Mouse (Mus musculus): ENCODE data around the gene Rtraf.
"Not testable (repeated sequence)": the region's sequence is repeated elsewhere in the genome, so short reads cannot be mapped to it uniquely, and the experiment has no call there.

Rtraf gene

DNA sequence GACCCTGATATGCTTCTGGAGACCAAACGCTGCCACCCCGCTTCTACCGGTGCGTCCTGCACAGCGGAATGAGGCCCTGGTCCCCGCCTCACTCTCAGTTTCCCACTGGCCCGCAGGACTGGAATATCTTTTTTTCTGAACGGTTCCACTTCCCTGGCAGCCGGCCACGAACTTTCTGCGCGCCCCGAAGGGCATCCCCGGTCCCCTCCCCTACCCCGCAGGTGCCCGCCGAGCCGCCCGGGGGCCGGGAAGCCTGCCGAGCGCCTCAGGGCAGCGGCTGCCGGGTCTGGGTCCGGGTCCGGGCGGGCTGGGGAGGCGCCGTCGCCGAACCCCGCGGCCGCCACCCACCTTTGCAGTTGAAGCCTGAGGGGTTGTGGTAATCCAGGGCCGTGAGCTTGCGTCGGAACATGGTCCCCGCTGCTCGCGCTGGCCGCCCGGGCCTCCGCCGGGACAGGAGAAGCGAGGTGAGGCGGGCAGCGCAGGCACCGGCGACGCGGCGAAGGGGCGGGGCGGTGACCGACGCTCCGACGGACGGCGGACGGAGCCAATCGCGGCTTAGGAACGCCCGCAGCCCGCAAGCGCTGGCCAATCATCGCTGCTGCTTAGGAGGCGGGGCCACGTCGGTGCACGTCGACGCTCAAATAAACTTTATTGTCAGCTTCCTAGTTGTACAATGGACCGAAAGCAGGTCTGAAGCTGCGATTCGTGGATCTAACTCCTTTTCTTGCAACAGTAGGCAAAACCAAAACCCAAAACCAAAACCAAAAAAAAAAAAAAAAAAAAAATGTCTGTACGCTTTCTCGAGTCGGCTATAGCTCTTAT lies at the start of gene Rtraf:
Gene Rtraf (minus strand): TSS at position 504 of the 822 bp plus-strand sequence.
- peak; percentile 84 for DNase-seq (ENCODE audit: low spot score)

GRCm38 (mm10) chr14:19867286-19867935 lies 43.8 kb upstream of the Rtraf start:
- DNase-seq (ENCODE audit: low spot score), result peak; percentile 2

- DNase-seq (ENCODE audit: low spot score), result not testable (repeated sequence)
Measured at GRCm38 (mm10) chr14:19865121-19865520, 41.5 kb upstream of the Rtraf start.

DNA sequence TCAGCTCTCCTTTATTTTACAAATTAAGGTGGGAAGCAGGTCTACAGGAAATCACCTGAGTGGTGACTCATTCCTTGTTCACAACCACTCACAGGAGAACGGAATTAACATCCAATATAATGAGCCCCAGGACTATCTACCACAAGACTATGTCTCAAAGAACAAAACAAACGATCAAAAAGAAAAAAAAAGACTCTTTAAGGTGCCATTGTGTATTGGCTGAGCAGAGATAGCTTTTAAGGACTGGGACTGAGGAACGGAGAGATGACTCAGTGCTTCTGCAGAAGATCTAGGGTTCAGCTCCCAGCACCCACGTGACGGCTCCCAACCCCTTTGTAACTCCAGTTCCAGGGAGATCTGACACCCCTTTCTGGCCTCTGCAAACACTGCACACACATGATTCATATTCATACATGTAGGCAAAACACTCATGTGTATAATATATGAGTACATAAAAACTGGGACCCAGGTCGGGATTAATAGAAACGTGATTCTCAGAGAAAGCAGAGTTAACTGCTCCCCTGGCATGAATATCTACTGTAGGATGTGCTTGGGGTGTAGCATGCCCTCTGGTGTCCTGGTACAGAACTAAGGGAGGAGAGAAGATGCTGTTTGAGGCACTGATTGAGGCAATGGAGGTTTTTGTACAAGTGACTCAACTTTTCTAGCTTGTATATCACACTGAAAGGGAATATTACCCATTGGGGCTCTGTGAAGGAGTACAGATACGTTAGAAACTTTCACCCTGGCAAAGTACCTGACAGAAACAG lies 37.9 kb upstream of the Rtraf start:
- no peak for DNase-seq (ENCODE audit: low spot score)

GRCm38 (mm10) chr14:19860281-19860680 lies 36.7 kb upstream of the Rtraf start:
- no peak for DNase-seq (ENCODE audit: low spot score)

- DNase-seq (ENCODE audit: low spot score), result no peak
Measured at GRCm38 (mm10) chr14:19858808-19859776, 35.5 kb upstream of the Rtraf start.

DNA sequence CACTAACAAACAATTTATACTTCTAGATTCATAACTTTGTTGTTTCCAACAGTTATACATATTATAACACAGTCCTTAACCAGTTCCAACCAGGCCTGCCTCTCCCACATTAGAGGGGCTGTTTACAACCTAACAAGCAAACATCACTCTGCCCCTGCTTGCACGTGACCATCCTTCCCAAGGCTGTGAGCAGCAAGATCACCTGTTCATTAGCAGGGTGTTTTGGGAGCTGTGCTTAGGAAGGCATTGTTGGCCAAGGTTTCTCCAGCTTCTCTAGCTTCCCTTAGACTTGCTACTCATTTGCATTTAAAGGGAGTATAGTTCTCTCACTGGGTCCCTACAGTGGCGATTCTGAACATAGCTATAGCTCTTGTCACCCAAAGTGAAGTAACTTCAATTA lies 34.7 kb upstream of the Rtraf start:
- no peak for DNase-seq (ENCODE audit: low spot score)

DNA sequence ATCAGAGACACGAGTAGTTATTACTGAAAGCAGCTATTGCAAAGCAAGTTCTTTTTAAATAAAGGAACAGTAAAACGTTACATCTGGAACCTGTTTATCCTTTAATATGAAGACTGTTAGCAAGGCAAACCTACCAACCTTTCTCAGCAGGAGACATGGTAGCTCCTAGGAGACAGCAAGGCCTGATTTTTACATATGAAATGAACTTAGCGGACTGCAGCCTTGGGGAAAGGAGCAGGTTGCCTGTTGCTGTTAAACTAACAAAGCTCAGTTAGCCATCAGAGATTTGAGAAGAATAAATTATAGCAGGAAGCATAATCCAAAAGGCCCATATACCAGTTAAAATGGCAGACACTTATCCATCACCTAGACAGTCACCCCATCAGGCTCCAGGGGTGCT lies 29.8 kb upstream of the Rtraf start:
- DNase-seq (ENCODE audit: low spot score), result no peak

- DNase-seq (ENCODE audit: low spot score), result no peak
Measured at GRCm38 (mm10) chr14:19839600-19840332, 16.1 kb upstream of the Rtraf start.

DNA sequence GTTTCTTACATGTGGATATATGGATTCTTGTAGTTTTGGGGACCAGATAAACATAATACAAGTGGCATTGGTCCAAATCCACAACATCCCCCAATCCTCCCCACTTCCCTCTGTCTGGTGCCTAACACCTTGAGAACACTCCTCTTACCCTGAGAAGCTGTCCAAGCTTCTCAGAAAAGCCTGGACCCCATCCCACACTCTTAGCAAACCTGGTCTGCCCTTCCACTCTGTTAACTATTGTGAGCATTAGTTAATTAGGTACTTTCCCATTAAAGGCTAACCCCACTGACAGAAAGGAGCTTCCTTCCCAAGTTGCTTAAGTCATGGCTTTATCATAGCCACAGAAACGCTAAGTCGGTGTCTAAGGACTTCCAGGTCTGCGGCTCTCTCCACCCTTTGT lies 12.7 kb upstream of the Rtraf start:
- no peak for DNase-seq (ENCODE audit: low spot score)

DNA sequence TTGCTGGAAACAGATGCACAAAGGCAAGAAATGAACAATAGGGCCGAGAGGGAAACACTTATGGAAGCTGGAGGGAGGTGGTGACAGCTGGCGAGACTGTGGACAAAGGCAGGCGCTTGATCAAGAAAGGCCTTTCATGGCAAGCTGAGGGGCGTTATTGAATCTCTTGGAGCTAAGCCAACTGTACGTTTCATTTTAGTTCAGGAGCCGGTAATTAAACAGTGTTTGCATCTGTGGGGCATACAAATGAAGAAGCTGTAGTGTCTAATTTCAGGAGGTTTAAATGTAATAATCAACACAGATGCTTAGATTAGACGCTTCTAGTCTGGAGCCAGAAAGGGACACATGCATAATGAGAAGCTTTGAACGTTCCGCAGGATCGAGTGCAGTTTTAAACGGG lies 1.9 kb upstream of the Rtraf start:
- no peak for DNase-seq (ENCODE audit: low spot score)

DNA sequence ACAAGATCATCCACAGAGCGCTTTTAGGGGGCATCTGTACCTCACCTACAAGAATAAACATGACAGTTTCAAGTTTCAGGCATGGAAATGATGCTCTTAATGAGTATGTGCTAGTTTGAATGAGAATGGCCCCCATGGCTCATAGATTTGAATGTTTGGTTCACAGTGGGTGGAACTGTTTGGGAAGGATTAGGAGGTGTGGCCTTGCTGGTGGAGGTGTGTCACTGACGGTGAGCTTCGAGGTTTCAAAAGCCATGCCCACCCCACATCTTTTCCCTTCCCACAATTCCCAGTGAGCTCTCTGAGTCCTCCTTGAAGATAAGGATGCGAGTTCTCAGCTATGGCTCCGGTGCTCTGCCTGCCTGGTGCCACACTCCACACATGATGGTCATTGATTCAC lies 1.9 kb downstream of the Rtraf start:
- DNase-seq (ENCODE audit: low spot score), result no peak

DNA sequence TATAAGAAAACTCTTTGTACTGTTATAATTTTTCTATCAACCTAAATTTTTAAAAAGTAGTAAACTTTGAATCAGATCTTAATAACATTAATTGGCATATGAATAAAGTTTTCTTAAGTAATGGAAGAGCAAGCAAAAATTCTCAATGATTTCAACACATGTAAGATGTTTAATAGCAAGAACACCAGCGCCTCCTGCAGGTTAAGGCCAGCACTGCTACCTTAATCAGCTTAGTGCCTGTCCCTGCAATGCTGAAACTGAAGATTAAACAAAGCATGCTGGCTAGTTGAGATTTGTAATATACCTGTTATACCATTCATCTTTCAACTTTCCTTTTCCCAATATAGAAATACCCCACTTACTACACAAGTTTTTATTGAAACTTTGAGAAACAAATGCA lies 5.7 kb downstream of the Rtraf start:
- no peak for DNase-seq (ENCODE audit: low spot score)

- DNase-seq (ENCODE audit: low spot score), result no peak
Measured at GRCm38 (mm10) chr14:19813061-19813460, 10.6 kb downstream of the Rtraf start.

DNA sequence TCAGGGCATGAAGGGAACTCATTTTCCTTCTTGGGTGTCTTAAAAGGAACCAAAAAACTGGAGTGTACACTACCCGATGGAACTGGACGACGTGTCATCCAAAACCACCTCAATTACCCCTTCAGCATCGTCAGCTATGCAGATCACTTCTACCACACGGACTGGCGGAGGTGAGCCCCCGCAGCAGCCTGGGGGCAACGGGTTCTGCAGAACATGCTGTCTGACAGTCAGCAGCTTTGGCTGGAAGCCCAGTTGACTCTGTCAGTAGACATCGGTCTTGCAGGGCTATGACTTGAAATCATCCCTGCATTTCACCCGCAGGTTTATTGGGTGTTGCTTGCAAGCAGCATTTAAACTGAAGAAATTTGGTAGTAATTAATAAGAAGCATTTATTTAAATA lies 13.7 kb downstream of the Rtraf start:
- DNase-seq (ENCODE audit: low spot score), result no peak

DNA sequence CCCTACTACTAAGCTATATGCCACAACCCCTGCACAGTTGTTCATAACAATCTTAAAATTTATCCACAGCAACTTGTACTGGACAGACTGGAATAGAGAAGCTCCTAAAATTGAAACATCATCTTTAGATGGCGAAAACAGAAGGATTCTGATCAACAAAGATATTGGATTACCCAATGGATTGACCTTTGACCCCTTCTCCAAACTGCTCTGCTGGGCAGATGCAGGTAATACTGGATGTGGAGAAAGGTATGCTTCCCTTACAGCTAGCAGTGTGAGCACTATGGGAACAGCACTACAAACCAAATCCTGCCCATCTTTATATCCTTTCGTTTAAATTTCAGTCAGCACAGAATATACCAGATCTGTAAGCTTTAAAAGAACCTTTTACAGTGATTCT lies 15.8 kb downstream of the Rtraf start:
- no peak for DNase-seq (ENCODE audit: low spot score)

- DNase-seq (ENCODE audit: low spot score), result no peak
Measured at GRCm38 (mm10) chr14:19807339-19807738, 16.3 kb downstream of the Rtraf start.

GRCm38 (mm10) chr14:19803623-19804022 lies 20.0 kb downstream of the Rtraf start:
- DNase-seq (ENCODE audit: low spot score), result no peak

GRCm38 (mm10) chr14:19803222-19803621 lies 20.4 kb downstream of the Rtraf start:
- DNase-seq (ENCODE audit: low spot score), result no peak

GRCm38 (mm10) chr14:19801474-19802215 lies 22.0 kb downstream of the Rtraf start:
- no peak for DNase-seq (ENCODE audit: low spot score)

Measured in ovary, adult 18-20 months (tissue).